Mouse (Mus musculus): ENCODE measurements around the gene Fgf12. TPM values are rescaled to one million over a fixed set of nuclear protein-coding genes. Genes with fewer than 3 reads are reported as not detected.

Fgf12 gene
- not detected for total RNA-seq (2023)

GRCm38 (mm10) chr16:28752638-28753118 is at the start of gene Fgf12:
TSS of gene Fgf12 (minus strand) at chr16:28753068.

Other genes starting within 250 kb of the Fgf12 start
- gene Mb21d2, start 176.6 kb upstream of the Fgf12 start, total RNA-seq (2023) = not detected